Mouse (Mus musculus) lung, embryonic 15.5 days (tissue): ENCODE data around the gene Shroom1. TPM values are rescaled to one million over a fixed set of nuclear protein-coding genes. Genes with fewer than 3 reads are reported as not detected.

ENCODE experiments used
- ATAC-seq: fragments of 200-750 bp; cut with Nextera tagmentation; 2 replicates; pipeline ENCODE4 v1.8.0; 2017; ENCODE audit warnings: moderate number of reproducible peaks, borderline replicate concordance; ENCODE audit not compliant: low FRiP score, low TSS enrichment; ENCODE audit errors: extremely low read depth
- H3K27ac ChIP-seq: fragments of 300-500 bp; sonication (generic); 2 replicates; pipeline ENCODE4 v1.5.1; 2015; ENCODE audit warnings: moderate library complexity, mild to moderate bottlenecking, inconsistent platforms
- H3K27me3 ChIP-seq: fragments of 300-500 bp; sonication (generic); 2 replicates; pipeline ENCODE4 v1.6.1; 2015; ENCODE audit warnings: inconsistent platforms
- H3K36me3 ChIP-seq: fragments of 300-500 bp; sonication (generic); 2 replicates; pipeline ENCODE4 v1.6.1; 2015; ENCODE audit warnings: inconsistent platforms
- H3K4me1 ChIP-seq: fragments of 300-500 bp; sonication (generic); 2 replicates; pipeline ENCODE4 v1.6.1; 2015; ENCODE audit warnings: inconsistent platforms
- H3K4me2 ChIP-seq: fragments of 300-500 bp; sonication (generic); 2 replicates; pipeline ENCODE4 v1.6.1; 2015; ENCODE audit warnings: inconsistent platforms, mild to moderate bottlenecking, moderate library complexity
- H3K4me3 ChIP-seq: fragments of 300-500 bp; sonication (generic); 2 replicates; pipeline ENCODE4 v1.5.1; 2015; ENCODE audit warnings: mild to moderate bottlenecking, inconsistent platforms
- H3K9ac ChIP-seq: fragments of 300-500 bp; sonication (generic); 2 replicates; pipeline ENCODE4 v1.6.1; 2015; ENCODE audit warnings: inconsistent platforms
- H3K9me3 ChIP-seq: fragments of 300-500 bp; sonication (generic); 2 replicates; pipeline ENCODE4 v1.6.1; 2016; ENCODE audit warnings: inconsistent platforms
- WGBS: fragments of 180-500 bp; shearing (Covaris S2); methylation state at CpG from one replicate; pipeline ENCODE4 v1.1.7; 2015; 5-methylcytosine and 5-hydroxymethylcytosine counted together
- polyA plus RNA-seq: library from polyadenylated mRNA; unstranded; fragments of >200 nt; fragmentation: Nextera tagmentation; extraction: Ambion mirVana; gene quantifications from 2 replicates; pipeline ENCODE4 v1.2.1, GENCODE M21; 2015

Gene Shroom1
- polyA plus RNA-seq, 1 experiment from 2014 or later: 2.4 TPM

GRCm38 (mm10) chr11:53485719-53486118 lies 28.7 kb downstream of the Shroom1 start:
- WGBS: 44% methylated on average over 3 of the region's 3 CpGs

GRCm38 (mm10) chr11:53486351-53486750 lies 29.3 kb downstream of the Shroom1 start:
- WGBS: 58% methylated on average over 3 of the region's 3 CpGs
- ATAC-seq: no peak
- no peaks in the 10 kb centered on the region for H3K36me3 ChIP-seq
- no peak overlapping the region for H3K27ac ChIP-seq
- no peak overlapping the region for H3K4me2 ChIP-seq
- no peak overlapping the region for H3K4me3 ChIP-seq
- no peak overlapping the region for H3K9ac ChIP-seq
- peaks cover 36% of the 10 kb centered on the region for H3K27me3 ChIP-seq
- H3K4me1 ChIP-seq: peaks cover 9% of the 10 kb centered on the region
- H3K9me3 ChIP-seq: no peaks in the 10 kb centered on the region

More at GRCm38 (mm10) chr11:53485719-53486118, 28.7 kb downstream of the Shroom1 start:
- H3K4me3 ChIP-seq: no peak overlapping the region
- H3K27me3 ChIP-seq: peaks cover 42% of the 10 kb centered on the region
- no peak for ATAC-seq
- no peak overlapping the region for H3K9ac ChIP-seq
- no peak overlapping the region for H3K27ac ChIP-seq
- H3K36me3 ChIP-seq: no peaks in the 10 kb centered on the region
- no peak overlapping the region for H3K4me2 ChIP-seq
- H3K4me1 ChIP-seq: peaks cover 9% of the 10 kb centered on the region
- H3K9me3 ChIP-seq: no peaks in the 10 kb centered on the region

- 7% methylated on average over 27 of the region's 27 CpGs for WGBS
- Histone ChIP-seq H3K4me2 (peak overlapping the region; percentile 51), H3K27ac (no peak overlapping the region), H3K9me3 (no peaks in the 10 kb centered on the region), H3K27me3 (peaks cover 29% of the 10 kb centered on the region), H3K36me3 (no peaks in the 10 kb centered on the region), H3K4me3 (peak overlapping the region; percentile 17; the same call in 1 of the 2 replicates), H3K4me1 (peaks cover 9% of the 10 kb centered on the region), H3K9ac (no peak overlapping the region)
- ATAC-seq: no peak; the same call in 1 of the 2 replicates
These were observed 30.0 kb downstream of the Shroom1 start for GRCm38 (mm10) chr11:53486822-53487594.

GRCm38 (mm10) chr11:53489007-53489406 lies 32.0 kb downstream of the Shroom1 start:
- no peak overlapping the region for H3K4me3 ChIP-seq
- no peak overlapping the region for H3K9ac ChIP-seq
- H3K36me3 ChIP-seq: no peaks in the 10 kb centered on the region
- peaks cover 9% of the 10 kb centered on the region for H3K4me1 ChIP-seq
- no peak overlapping the region for H3K4me2 ChIP-seq
- ATAC-seq: no peak
- H3K27me3 ChIP-seq: peaks cover 23% of the 10 kb centered on the region
- H3K27ac ChIP-seq: no peak overlapping the region
- H3K9me3 ChIP-seq: no peaks in the 10 kb centered on the region
- 94% methylated on average over 5 of the region's 5 CpGs for WGBS

- H3K27ac ChIP-seq: no peak overlapping the region
- H3K36me3 ChIP-seq: no peaks in the 10 kb centered on the region
- ATAC-seq: no peak
- WGBS: 80% methylated on average over 9 of the region's 9 CpGs
- H3K4me3 ChIP-seq: no peak overlapping the region
- peaks cover 23% of the 10 kb centered on the region for H3K27me3 ChIP-seq
- no peak overlapping the region for H3K4me2 ChIP-seq
- peaks cover 9% of the 10 kb centered on the region for H3K4me1 ChIP-seq
- no peaks in the 10 kb centered on the region for H3K9me3 ChIP-seq
- no peak overlapping the region for H3K9ac ChIP-seq
These were observed 32.4 kb downstream of the Shroom1 start for GRCm38 (mm10) chr11:53489421-53489820.

GRCm38 (mm10) chr11:53491954-53492401 lies 35.0 kb downstream of the Shroom1 start:
- ATAC-seq: no peak
- 33% methylated on average over 8 of the region's 8 CpGs for WGBS

GRCm38 (mm10) chr11:53493243-53493955 lies 36.4 kb downstream of the Shroom1 start:
- 33% methylated on average over 3 of the region's 3 CpGs for WGBS

More at GRCm38 (mm10) chr11:53491954-53492401, 35.0 kb downstream of the Shroom1 start:
- no peak overlapping the region for H3K4me3 ChIP-seq
- H3K9me3 ChIP-seq: no peaks in the 10 kb centered on the region
- no peaks in the 10 kb centered on the region for H3K36me3 ChIP-seq
- H3K4me1 ChIP-seq: peaks cover 6% of the 10 kb centered on the region
- H3K27ac ChIP-seq: no peak overlapping the region
- H3K9ac ChIP-seq: no peak overlapping the region
- H3K4me2 ChIP-seq: no peak overlapping the region
- H3K27me3 ChIP-seq: peaks cover 12% of the 10 kb centered on the region

GRCm38 (mm10) chr11:53495417-53495816 lies 38.4 kb downstream of the Shroom1 start:
- 48% methylated on average over 6 of the region's 6 CpGs for WGBS
- Histone ChIP-seq H3K4me3 (no peak overlapping the region), H3K9ac (no peak overlapping the region), H3K9me3 (no peaks in the 10 kb centered on the region), H3K36me3 (no peaks in the 10 kb centered on the region), H3K4me1 (peaks cover 1% of the 10 kb centered on the region; the same call in 1 of the 2 replicates), H3K27ac (no peak overlapping the region), H3K4me2 (no peak overlapping the region), H3K27me3 (no peaks in the 10 kb centered on the region)
- no peak for ATAC-seq

More at GRCm38 (mm10) chr11:53493243-53493955, 36.4 kb downstream of the Shroom1 start:
- Histone ChIP-seq H3K36me3 (no peaks in the 10 kb centered on the region), H3K9me3 (no peaks in the 10 kb centered on the region), H3K9ac (no peak overlapping the region), H3K27ac (no peak overlapping the region), H3K4me3 (no peak overlapping the region), H3K4me2 (no peak overlapping the region), H3K27me3 (no peaks in the 10 kb centered on the region), H3K4me1 (no peaks in the 10 kb centered on the region)
- ATAC-seq: no peak

GRCm38 (mm10) chr11:53496946-53497345 lies 39.9 kb downstream of the Shroom1 start:
- Histone ChIP-seq H3K9me3 (no peaks in the 10 kb centered on the region), H3K36me3 (no peaks in the 10 kb centered on the region), H3K9ac (no peak overlapping the region), H3K4me2 (no peak overlapping the region), H3K27me3 (no peaks in the 10 kb centered on the region), H3K4me3 (no peak overlapping the region), H3K27ac (no peak overlapping the region), H3K4me1 (peaks cover 7% of the 10 kb centered on the region; the same call in 1 of the 2 replicates)
- 74% methylated on average over 6 of the region's 6 CpGs for WGBS
- ATAC-seq: no peak

- Histone ChIP-seq H3K27ac (no peak overlapping the region), H3K27me3 (no peaks in the 10 kb centered on the region), H3K9ac (no peak overlapping the region), H3K9me3 (no peaks in the 10 kb centered on the region), H3K36me3 (no peaks in the 10 kb centered on the region), H3K4me2 (peak overlapping the region; percentile 35), H3K4me1 (peaks cover 7% of the 10 kb centered on the region; the same call in 1 of the 2 replicates), H3K4me3 (no peak overlapping the region)
- 7% methylated on average over 11 of the region's 11 CpGs for WGBS
- peak; percentile 81 for ATAC-seq
These were observed 43.6 kb downstream of the Shroom1 start for GRCm38 (mm10) chr11:53500569-53500968.

GRCm38 (mm10) chr11:53502039-53502765 lies 45.2 kb downstream of the Shroom1 start:
- H3K9ac ChIP-seq: no peak overlapping the region
- WGBS: 78% methylated on average over 8 of the region's 8 CpGs

More at GRCm38 (mm10) chr11:53502039-53502765, 45.2 kb downstream of the Shroom1 start:
- no peaks in the 10 kb centered on the region for H3K27me3 ChIP-seq
- no peak overlapping the region for H3K4me2 ChIP-seq
- H3K27ac ChIP-seq: no peak overlapping the region
- H3K4me1 ChIP-seq: peaks cover 7% of the 10 kb centered on the region; the same call in 1 of the 2 replicates
- ATAC-seq: no peak
- no peak overlapping the region for H3K4me3 ChIP-seq
- H3K36me3 ChIP-seq: no peaks in the 10 kb centered on the region
- H3K9me3 ChIP-seq: no peaks in the 10 kb centered on the region
